ENCODE assay signal across 28 mouse cellular contexts in the genomic region with DNA sequence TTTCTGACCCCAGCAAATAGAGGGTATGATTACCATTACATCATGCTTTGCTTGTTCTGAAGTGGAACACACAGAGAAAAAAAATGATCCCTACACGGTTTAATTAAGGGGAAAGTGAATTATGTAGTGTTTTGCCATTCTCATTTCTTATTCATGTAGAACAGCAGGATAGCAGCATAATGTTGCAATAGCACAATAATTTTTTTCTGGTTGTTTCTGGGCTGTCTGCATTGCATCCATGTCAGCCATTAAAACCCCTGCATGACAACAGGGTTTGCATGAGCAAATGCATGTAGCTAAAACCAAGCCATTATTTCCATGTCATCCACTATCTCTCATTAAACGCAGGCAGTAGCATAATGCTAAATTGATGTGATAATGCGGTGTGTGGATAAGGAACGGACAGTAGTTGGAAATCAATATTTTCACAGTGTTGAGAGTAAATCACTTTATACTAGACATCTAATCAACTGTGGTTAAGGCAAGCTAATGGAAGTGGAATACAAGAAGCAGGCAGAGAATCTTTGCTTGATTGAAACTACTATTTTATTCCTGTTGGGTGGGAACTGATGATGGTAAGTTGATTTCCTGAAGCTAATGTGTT.
DNase-seq lines count a peak whose midpoint lies in the region; ATAC-seq and TF ChIP-seq lines count a peak whose summit lies in the region.
"Had no signal": no experiment of that assay in that cellular context is flagged by ENCODE, and none has a peak within 500 bp of the region (broad histone marks: within the 10 kb centered on the region; RNA-seq: fewer than 3 reads in every experiment).

No protein-coding gene starts in this region.

- no peaks in the 10 kb centered on the region for H3K36me3 ChIP-seq in forebrain, embryonic 16.5 days (ENCODE audit: control insufficient read depth, insufficient read depth)
- no peaks in the 10 kb centered on the region for H3K36me3 ChIP-seq in forebrain, embryonic 12.5 days (replicated peaks)
- H3K36me3 ChIP-seq in midbrain, embryonic 11.5 days (ENCODE audit: control insufficient read depth, insufficient read depth, low read length), result no peaks in the 10 kb centered on the region
- H3K36me3 ChIP-seq in midbrain, embryonic 15.5 days (replicated peaks), result no peaks in the 10 kb centered on the region
- no peaks in the 10 kb centered on the region for H3K36me3 ChIP-seq in neural tube, embryonic 15.5 days
- H3K36me3 ChIP-seq: embryonic facial prominence, embryonic 12.5 days; G1E; heart, embryonic 10.5 days; heart, embryonic 15.5 days; limb, embryonic 13.5 days; lung, embryonic 15.5 days had no signal

- no peaks in the 10 kb centered on the region for H3K27me3 ChIP-seq in forebrain, embryonic 16.5 days (replicated peaks; ENCODE audit: control insufficient read depth, insufficient read depth, low read length)
- H3K27me3 ChIP-seq in forebrain, embryonic 12.5 days, result no peaks in the 10 kb centered on the region
- H3K27me3 ChIP-seq in midbrain, embryonic 11.5 days (ENCODE audit: control insufficient read depth, insufficient read depth, low read length), result no peaks in the 10 kb centered on the region
- no peaks in the 10 kb centered on the region for H3K27me3 ChIP-seq in midbrain, embryonic 15.5 days (replicated peaks)
- no peaks in the 10 kb centered on the region for H3K27me3 ChIP-seq in neural tube, embryonic 15.5 days (replicated peaks)
- H3K27me3 ChIP-seq: embryonic facial prominence, embryonic 12.5 days; heart, embryonic 15.5 days; limb, embryonic 13.5 days; lung, embryonic 15.5 days; megakaryocyte, embryonic 14.5 days had no signal

- peak; percentile 61 for DNase-seq in midbrain, embryonic 11.5 days (ENCODE audit: low spot score, missing footprints)
- peak; percentile 50 for DNase-seq in brain, embryonic 14.5 days (ENCODE audit: low read depth)
- DNase-seq in cerebellum, postnatal 4 days (ENCODE audit: low spot score in 2 of 2), result no peak
- DNase-seq: adrenal gland, postnatal 10 days; cerebellum, adult 11 months; cerebellum, adult 9-10 months; cerebellum, postnatal 36 days; embryo, embryonic 11 days; gastrocnemius, postnatal 25 days; heart, adult 11 months; kidney, adult 8-10 months; kidney, postnatal 4 days; lung, postnatal 36 days had no signal

- H3K4me3 ChIP-seq in forebrain, embryonic 16.5 days (replicated peaks; ENCODE audit: low read length), result no peak overlapping the region
- no peak overlapping the region for H3K4me3 ChIP-seq in forebrain, embryonic 12.5 days (replicated peaks)
- no peak overlapping the region for H3K4me3 ChIP-seq in midbrain, embryonic 11.5 days (ENCODE audit: low read depth, low read length)
- H3K4me3 ChIP-seq in midbrain, embryonic 15.5 days, result no peak overlapping the region
- H3K4me3 ChIP-seq in neural tube, embryonic 15.5 days (replicated peaks), result no peak overlapping the region
- H3K4me3 ChIP-seq: embryonic facial prominence, embryonic 12.5 days; heart, embryonic 10.5 days; heart, embryonic 15.5 days; limb, embryonic 13.5 days; lung, embryonic 15.5 days; megakaryocyte, embryonic 14.5 days had no signal

- H3K9me3 ChIP-seq in forebrain, embryonic 16.5 days (ENCODE audit: control insufficient read depth, low read length), result no peaks in the 10 kb centered on the region
- H3K9me3 ChIP-seq in forebrain, embryonic 12.5 days, result no peaks in the 10 kb centered on the region
- H3K9me3 ChIP-seq in midbrain, embryonic 11.5 days (ENCODE audit: control insufficient read depth, low read length), result no peaks in the 10 kb centered on the region
- no peaks in the 10 kb centered on the region for H3K9me3 ChIP-seq in midbrain, embryonic 15.5 days
- no peaks in the 10 kb centered on the region for H3K9me3 ChIP-seq in neural tube, embryonic 15.5 days (replicated peaks)
- H3K9me3 ChIP-seq: embryonic facial prominence, embryonic 12.5 days; heart, embryonic 10.5 days; heart, embryonic 15.5 days; limb, embryonic 13.5 days; lung, embryonic 15.5 days had no signal

- 59% methylated on average over 4 of the region's 4 CpGs for WGBS in forebrain, embryonic 16.5 days
- WGBS in forebrain, embryonic 12.5 days, result 72% methylated on average over 4 of the region's 4 CpGs
- WGBS in midbrain, embryonic 11.5 days, result 83% methylated on average over 4 of the region's 4 CpGs
- 60% methylated on average over 4 of the region's 4 CpGs for WGBS in midbrain, embryonic 15.5 days
- WGBS in neural tube, embryonic 15.5 days, result 40% methylated on average over 4 of the region's 4 CpGs

- TF ChIP-seq CTCF in brain, embryonic 14.5 days (IDR thresholded peaks at IDR 0.05; ENCODE audit: borderline replicate concordance, extremely low read depth, insufficient read depth, insufficient read length), result no peak

- ATAC-seq in forebrain, embryonic 16.5 days, result peak; percentile 59
- no peak for ATAC-seq in forebrain, embryonic 12.5 days (ENCODE audit: low FRiP score)
- no peak for ATAC-seq in midbrain, embryonic 11.5 days (ENCODE audit: low FRiP score)
- no peak for ATAC-seq in midbrain, embryonic 15.5 days (replicated peaks)
- peak; percentile 73; the same call in 1 of the 2 replicates for ATAC-seq in neural tube, embryonic 15.5 days (ENCODE audit: low FRiP score)
- ATAC-seq: intestine, embryonic 16.5 days; Patski had no signal

- no peak overlapping the region for H3K4me2 ChIP-seq in forebrain, embryonic 16.5 days (ENCODE audit: low read length)
- H3K4me2 ChIP-seq in forebrain, embryonic 12.5 days, result no peak overlapping the region
- H3K4me2 ChIP-seq in midbrain, embryonic 11.5 days, result no peak overlapping the region
- no peak overlapping the region for H3K4me2 ChIP-seq in midbrain, embryonic 15.5 days
- no peak overlapping the region for H3K4me2 ChIP-seq in neural tube, embryonic 15.5 days
- H3K4me2 ChIP-seq: embryonic facial prominence, embryonic 12.5 days; heart, embryonic 15.5 days; limb, embryonic 13.5 days; liver, embryonic 11.5 days; lung, embryonic 15.5 days had no signal

- H3K4me1 ChIP-seq in forebrain, embryonic 16.5 days (replicated peaks; ENCODE audit: control insufficient read depth, insufficient read depth, low read length), result no peaks in the 10 kb centered on the region
- H3K4me1 ChIP-seq in forebrain, embryonic 12.5 days, result no peaks in the 10 kb centered on the region
- H3K4me1 ChIP-seq in midbrain, embryonic 11.5 days (ENCODE audit: control insufficient read depth, insufficient read depth, low read length), result no peaks in the 10 kb centered on the region
- no peaks in the 10 kb centered on the region for H3K4me1 ChIP-seq in midbrain, embryonic 15.5 days
- no peaks in the 10 kb centered on the region for H3K4me1 ChIP-seq in neural tube, embryonic 15.5 days
- H3K4me1 ChIP-seq: embryonic facial prominence, embryonic 12.5 days; heart, embryonic 10.5 days; heart, embryonic 15.5 days; limb, embryonic 13.5 days; lung, embryonic 15.5 days; megakaryocyte, embryonic 14.5 days had no signal

- no peak overlapping the region for H3K9ac ChIP-seq in forebrain, embryonic 16.5 days (replicated peaks; ENCODE audit: low read depth, low read length)
- H3K9ac ChIP-seq in forebrain, embryonic 12.5 days, result no peak overlapping the region
- no peak overlapping the region for H3K9ac ChIP-seq in midbrain, embryonic 11.5 days (ENCODE audit: low read length)
- no peak overlapping the region for H3K9ac ChIP-seq in midbrain, embryonic 15.5 days
- no peak overlapping the region for H3K9ac ChIP-seq in neural tube, embryonic 15.5 days (replicated peaks)
- H3K9ac ChIP-seq: embryonic facial prominence, embryonic 12.5 days; heart, embryonic 15.5 days; limb, embryonic 13.5 days; lung, embryonic 15.5 days had no signal

- no peak overlapping the region for H3K27ac ChIP-seq in forebrain, embryonic 16.5 days (ENCODE audit: low read length)
- H3K27ac ChIP-seq in forebrain, embryonic 12.5 days, result no peak overlapping the region
- H3K27ac ChIP-seq in midbrain, embryonic 11.5 days (ENCODE audit: low read depth, low read length), result no peak overlapping the region
- H3K27ac ChIP-seq in midbrain, embryonic 15.5 days, result no peak overlapping the region; the same call in 1 of the 2 replicates
- H3K27ac ChIP-seq in neural tube, embryonic 15.5 days (replicated peaks), result peak overlapping the region; percentile 10; the same call in 1 of the 2 replicates
- H3K27ac ChIP-seq: embryonic facial prominence, embryonic 12.5 days; heart, embryonic 10.5 days; heart, embryonic 15.5 days; kidney, postnatal 0 days; limb, embryonic 13.5 days; lung, embryonic 15.5 days had no signal

- TF ChIP-seq POLR2A in brain, embryonic 14.5 days (IDR thresholded peaks at IDR 0.05; ENCODE audit: borderline replicate concordance, extremely low read depth, insufficient read depth, insufficient read length, poor library complexity, severe bottlenecking), result no peak

Comparison
In these comparisons a context has a peak if more than half of its experiments do, and no peak if none do; other contexts are left out.
1. ATAC-seq: peak in forebrain, embryonic 16.5 days (single experiment) and neural tube, embryonic 15.5 days (single experiment); none in forebrain, embryonic 12.5 days (single experiment), midbrain, embryonic 11.5 days (single experiment) and midbrain, embryonic 15.5 days (single experiment).
2. DNase-seq: peak in midbrain, embryonic 11.5 days (single experiment) and brain, embryonic 14.5 days (single experiment); none in cerebellum, postnatal 4 days (0 of 2).